Mouse (Mus musculus) right cerebral cortex, postnatal 4 days (tissue): ENCODE measurements at regions not wholly inside any gene's neighbourhood (a gene's known extent, or its start where the extent isn't known, plus 50 kb on each side); places are given as distances from the start of the nearest gene placed in this dataset.

Experiments used
- DNase-seq: peaks from one replicate; pipeline ENCODE4 v3.0.0-alpha.2; 2022

- no peak for DNase-seq
Observed at GRCm38 (mm10) chr1:35331602-35332339, 482.0 kb downstream of the Plekhb2 start.

GRCm38 (mm10) chr1:35332340-35332684 lies 482.5 kb downstream of the Plekhb2 start:
- DNase-seq = no peak

GRCm38 (mm10) chr1:35337647-35338046 lies 487.9 kb downstream of the Plekhb2 start:
- DNase-seq = no peak

GRCm38 (mm10) chr1:35338184-35338583 lies 488.4 kb downstream of the Plekhb2 start:
- no peak for DNase-seq

GRCm38 (mm10) chr1:35344539-35344938 lies 494.8 kb downstream of the Plekhb2 start:
- no peak for DNase-seq

- no peak for DNase-seq
Observed at GRCm38 (mm10) chr1:35348294-35348693, 498.5 kb downstream of the Plekhb2 start.

- DNase-seq = no peak
Observed at GRCm38 (mm10) chr1:35358981-35359380, 509.2 kb downstream of the Plekhb2 start.

- no peak for DNase-seq
Observed at GRCm38 (mm10) chr1:35361465-35361864, 511.7 kb downstream of the Plekhb2 start.

- peak; percentile 32 for DNase-seq
Observed at GRCm38 (mm10) chr1:35362836-35363235, 513.1 kb downstream of the Plekhb2 start.

GRCm38 (mm10) chr1:35366559-35366958 lies 516.8 kb downstream of the Plekhb2 start:
- no peak for DNase-seq

- no peak for DNase-seq
Observed at GRCm38 (mm10) chr1:35372751-35373150, 523.0 kb downstream of the Plekhb2 start.

- DNase-seq = no peak
Observed at GRCm38 (mm10) chr1:35380633-35381385, 531.0 kb downstream of the Plekhb2 start.

- DNase-seq = peak; percentile 79
Observed at GRCm38 (mm10) chr1:35385430-35385829, 535.7 kb downstream of the Plekhb2 start.

- peak; percentile 50 for DNase-seq
Observed at GRCm38 (mm10) chr1:35388181-35388580, 538.4 kb downstream of the Plekhb2 start.

GRCm38 (mm10) chr1:35390371-35390770 lies 540.6 kb downstream of the Plekhb2 start:
- no peak for DNase-seq

- DNase-seq = no peak
Observed at GRCm38 (mm10) chr1:35390858-35391586, 541.2 kb downstream of the Plekhb2 start.

GRCm38 (mm10) chr1:35393550-35394118 lies 543.9 kb downstream of the Plekhb2 start:
- no peak for DNase-seq

- DNase-seq = no peak
Observed at GRCm38 (mm10) chr1:35400674-35401359, 551.0 kb downstream of the Plekhb2 start.

GRCm38 (mm10) chr1:35402995-35403394 lies 553.2 kb downstream of the Plekhb2 start:
- DNase-seq = no peak

GRCm38 (mm10) chr1:35405418-35405817 lies 555.6 kb downstream of the Plekhb2 start:
- no peak for DNase-seq

GRCm38 (mm10) chr1:35415646-35416045 lies 565.9 kb downstream of the Plekhb2 start:
- DNase-seq = no peak

GRCm38 (mm10) chr1:35428126-35428840 lies 578.5 kb downstream of the Plekhb2 start:
- peak; percentile 13 for DNase-seq
